Mouse (Mus musculus): ENCODE measurements around the gene Clk2.

DNA sequence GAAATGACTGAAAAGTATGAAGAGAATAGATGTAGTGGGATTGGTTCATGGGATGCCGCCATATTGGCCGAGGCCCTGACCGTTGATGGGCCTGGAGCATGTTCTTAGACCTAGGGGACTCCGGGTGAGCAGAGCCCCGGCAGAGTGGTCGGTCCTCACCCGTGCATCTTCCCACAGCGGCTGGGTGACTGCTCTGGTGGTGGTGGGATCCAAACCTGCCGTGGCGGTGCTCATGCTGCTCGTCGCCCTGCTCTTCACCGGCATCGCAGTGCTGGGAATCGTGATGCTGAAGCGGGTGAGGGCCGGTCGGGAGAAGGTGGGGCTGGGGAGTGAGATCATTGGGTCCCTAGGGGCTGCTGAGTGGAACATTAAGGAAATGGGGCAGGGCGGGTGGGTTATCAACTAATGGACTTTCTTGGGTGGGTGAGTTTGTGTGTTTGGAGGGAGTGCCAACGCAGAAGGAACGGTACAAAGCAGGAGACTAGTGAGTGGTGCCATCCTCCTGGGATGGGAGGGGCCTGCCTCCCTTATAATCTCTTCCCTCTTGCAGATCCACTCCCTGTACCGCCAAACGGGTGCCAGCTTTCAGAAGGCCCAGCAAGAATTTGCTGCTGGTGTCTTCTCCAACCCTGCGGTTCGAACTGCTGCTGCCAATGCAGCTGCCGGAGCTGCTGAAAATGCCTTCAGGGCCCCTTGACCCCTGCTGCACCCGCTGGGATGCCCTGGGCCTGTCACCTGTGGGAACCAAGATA is 17.3 kb downstream of the Clk2 start:
- TF ChIP-seq POLR2A (IDR thresholded peaks at IDR 0.05; ENCODE audit: low read depth, low read length) (no peak), CTCF (IDR thresholded peaks at IDR 0.05; ENCODE audit: extremely low read depth, insufficient read depth, insufficient read length, insufficient replicate concordance) (no peak)
